13 mouse cellular contexts compared by ENCODE assay signal in the genomic region with DNA sequence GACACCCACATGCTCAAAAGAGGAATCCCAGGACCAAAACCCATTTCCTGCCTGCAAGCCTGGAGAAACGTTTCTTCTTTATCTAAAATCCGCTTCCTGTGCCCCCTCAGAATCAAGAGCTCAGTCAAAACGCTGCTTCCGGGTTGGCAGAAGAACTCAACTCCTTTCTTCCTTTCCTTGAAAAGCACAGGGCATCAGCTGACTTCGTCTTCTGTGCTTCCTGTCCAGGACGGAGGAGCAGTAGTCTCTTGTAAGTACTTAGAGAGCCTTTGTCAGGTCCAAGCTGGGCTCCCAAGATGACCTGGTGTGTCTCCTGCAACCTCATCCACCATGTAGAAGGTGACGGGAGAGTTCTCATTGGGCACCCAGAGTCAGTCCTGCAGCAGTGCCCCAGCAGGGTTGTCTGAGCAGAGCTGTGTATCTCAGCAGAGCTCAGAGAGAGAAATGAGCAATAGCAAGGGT.
DNase-seq lines count a peak whose midpoint lies in the region; ATAC-seq and TF ChIP-seq lines count a peak whose summit lies in the region.
"Had no signal": no experiment of that assay in that cellular context is flagged by ENCODE, and none has a peak within 500 bp of the region (broad histone marks: within the 10 kb centered on the region; RNA-seq: fewer than 3 reads in every experiment).

No protein-coding gene starts in this region.

- peak; percentile 84 for ATAC-seq in activated CD4-positive, CD25-positive, alpha-beta regulatory T cell, adult 4 months
- ATAC-seq in midbrain, postnatal 0 days (ENCODE audit: low FRiP score), result no peak

- H3K4me2 ChIP-seq in midbrain, postnatal 0 days (ENCODE audit: low read depth, low read length, poor library complexity, severe bottlenecking), result no peak overlapping the region
- H3K4me2 ChIP-seq: limb, embryonic 15.5 days had no signal

- no peaks in the 10 kb centered on the region for H3K36me3 ChIP-seq in megakaryocyte, embryonic 14.5 days (replicated peaks; ENCODE audit: low read length)
- no peaks in the 10 kb centered on the region for H3K36me3 ChIP-seq in midbrain, postnatal 0 days (ENCODE audit: insufficient read depth, low read length)
- H3K36me3 ChIP-seq in embryonic facial prominence, embryonic 10.5 days (replicated peaks), result no peaks in the 10 kb centered on the region
- no peaks in the 10 kb centered on the region for H3K36me3 ChIP-seq in kidney, adult 2 months (ENCODE audit: control insufficient read depth, insufficient read depth, low read length)
- H3K36me3 ChIP-seq: forebrain, embryonic 10.5 days; hindbrain, embryonic 10.5 days; limb, embryonic 15.5 days had no signal

- H3K27ac ChIP-seq in midbrain, postnatal 0 days (ENCODE audit: low read depth, low read length), result no peak overlapping the region
- no peak overlapping the region for H3K27ac ChIP-seq in embryonic facial prominence, embryonic 10.5 days (replicated peaks)
- H3K27ac ChIP-seq in kidney, adult 2 months (ENCODE audit: insufficient read depth, low read depth, low read length), result no peak overlapping the region
- H3K27ac ChIP-seq: forebrain, embryonic 10.5 days; hindbrain, embryonic 10.5 days; limb, embryonic 15.5 days had no signal

- peak overlapping the region; percentile 50 for H3K4me3 ChIP-seq in megakaryocyte, embryonic 14.5 days (replicated peaks)
- H3K4me3 ChIP-seq in midbrain, postnatal 0 days (ENCODE audit: low read depth, low read length), result no peak overlapping the region
- no peak overlapping the region for H3K4me3 ChIP-seq in embryonic facial prominence, embryonic 10.5 days
- no peak overlapping the region for H3K4me3 ChIP-seq in kidney, adult 2 months (ENCODE audit: insufficient read depth, low read depth, low read length)
- H3K4me3 ChIP-seq: forebrain, embryonic 10.5 days; hindbrain, embryonic 10.5 days; limb, embryonic 15.5 days had no signal

- H3K27me3 ChIP-seq in megakaryocyte, embryonic 14.5 days (replicated peaks), result peaks cover 30% of the 10 kb centered on the region
- no peaks in the 10 kb centered on the region for H3K27me3 ChIP-seq in midbrain, postnatal 0 days (ENCODE audit: insufficient read depth, low read length)
- H3K27me3 ChIP-seq in embryonic facial prominence, embryonic 10.5 days (replicated peaks; ENCODE audit: low read depth, poor library complexity, severe bottlenecking), result no peaks in the 10 kb centered on the region
- H3K27me3 ChIP-seq in kidney, adult 2 months (replicated peaks; ENCODE audit: control insufficient read depth, insufficient read depth, low read length), result no peaks in the 10 kb centered on the region
- H3K27me3 ChIP-seq: limb, embryonic 15.5 days had no signal

- 79% methylated on average over 7 of the region's 7 CpGs for WGBS in midbrain, postnatal 0 days
- 64% methylated on average over 7 of the region's 7 CpGs for WGBS in embryonic facial prominence, embryonic 10.5 days
- 50% methylated on average over 7 of the region's 7 CpGs for whole genome bisulfite sequencing in kidney, adult 2 months

- TF ChIP-seq CTCF in midbrain, postnatal 0 days (IDR thresholded peaks at IDR 0.05), result no peak
- no peak for TF ChIP-seq CTCF in kidney, adult 2 months (conservative IDR thresholded peaks at IDR 0.05; ENCODE audit: insufficient read depth, insufficient read length, low read depth, low read length)

- H3K4me1 ChIP-seq in megakaryocyte, embryonic 14.5 days, result peaks cover 9% of the 10 kb centered on the region
- H3K4me1 ChIP-seq in midbrain, postnatal 0 days (ENCODE audit: insufficient read depth, low read length), result no peaks in the 10 kb centered on the region
- no peaks in the 10 kb centered on the region; the same call in 1 of the 2 replicates for H3K4me1 ChIP-seq in embryonic facial prominence, embryonic 10.5 days
- no peaks in the 10 kb centered on the region for H3K4me1 ChIP-seq in kidney, adult 2 months (ENCODE audit: control insufficient read depth, insufficient read depth, low read length)
- H3K4me1 ChIP-seq: forebrain, embryonic 10.5 days; hindbrain, embryonic 10.5 days; limb, embryonic 15.5 days had no signal

- DNase-seq in CD4-positive, CD25-positive, alpha-beta regulatory T cell, adult 2 months (ENCODE audit: low read depth, low spot score), result peak; percentile 79
- DNase-seq in heart, postnatal 10 days, result peak; percentile 20 to 25
- DNase-seq in gastrocnemius, postnatal 14 days, result no peak
- no peak for DNase-seq in midbrain, postnatal 0 days (ENCODE audit: low spot score)
- DNase-seq in embryonic facial prominence, embryonic 10.5 days (ENCODE audit: low spot score), result no peak
- DNase-seq in kidney, adult 2 months, result no peak
- DNase-seq: cerebellum, postnatal 25 days; right cerebral cortex, postnatal 25 days had no signal

- intact Hi-C loops in heart, postnatal 10 days (cut with DNase I), result no loop called here
- intact Hi-C loops in gastrocnemius, postnatal 14 days (cut with DNase I; ENCODE audit: low total_unique reads), result no loop called here

- no peak overlapping the region for H3K9ac ChIP-seq in midbrain, postnatal 0 days (replicated peaks; ENCODE audit: low read length, poor library complexity, severe bottlenecking)
- H3K9ac ChIP-seq: limb, embryonic 15.5 days had no signal

- no peaks in the 10 kb centered on the region for H3K9me3 ChIP-seq in megakaryocyte, embryonic 14.5 days
- no peaks in the 10 kb centered on the region for H3K9me3 ChIP-seq in midbrain, postnatal 0 days (ENCODE audit: low read length)
- no peaks in the 10 kb centered on the region for H3K9me3 ChIP-seq in embryonic facial prominence, embryonic 10.5 days
- H3K9me3 ChIP-seq: forebrain, embryonic 10.5 days; hindbrain, embryonic 10.5 days; limb, embryonic 15.5 days had no signal

- TF ChIP-seq POLR2A in kidney, adult 2 months (IDR thresholded peaks at IDR 0.05; ENCODE audit: low read depth, low read length), result no peak

Comparison
In these comparisons a context has a peak if more than half of its experiments do, and no peak if none do; other contexts are left out.
1. DNase-seq: peak in CD4-positive, CD25-positive, alpha-beta regulatory T cell, adult 2 months (single experiment) and heart, postnatal 10 days (2 of 2); none in gastrocnemius, postnatal 14 days (single experiment), midbrain, postnatal 0 days (single experiment), embryonic facial prominence, embryonic 10.5 days (single experiment) and kidney, adult 2 months (single experiment).